Mouse (Mus musculus) MEL (cell line): Measurements from ENCODE around the gene Trnau1ap. TPM values are rescaled to one million over a fixed set of nuclear protein-coding genes. Genes with fewer than 3 reads are reported as not detected.

Source experiments
- DNase-seq: peaks from one replicate; pipeline ENCODE4 v3.0.0; 2011; ENCODE audit warnings: low read depth, low spot score
- H3K27ac ChIP-seq: 2 replicates; pipeline ENCODE4 v1.5.1; 2012; ENCODE audit warnings: low read depth, mild to moderate bottlenecking, control low read depth, low read length, moderate library complexity; ENCODE audit not compliant: control insufficient read depth
- H3K27me3 ChIP-seq, 2 experiments: fragments of 150-350 bp in 1 of 2; sonication (generic) in 1 of 2; 2 replicates each; pipeline ENCODE4 v1.6.1; 2012; ENCODE audit warnings: low read length in 2 of 2, mild to moderate bottlenecking in 2 of 2, improper control_type of control experiment in 1 of 2, moderate library complexity in 1 of 2; ENCODE audit not compliant: insufficient read depth in 2 of 2, control insufficient read depth in 1 of 2
- H3K36me3 ChIP-seq, 2 experiments: 2 replicates each; pipeline ENCODE4 v1.6.1; 2012 to 2014; ENCODE audit warnings: low read length in 2 of 2, improper control_type of control experiment in 1 of 2, inconsistent platforms in 1 of 2, mild to moderate bottlenecking in 1 of 2; ENCODE audit not compliant: insufficient read depth in 2 of 2, control insufficient read depth in 1 of 2
- H3K4me1 ChIP-seq, 2 experiments: fragments of 150-350 bp in 1 of 2; sonication (generic) in 1 of 2; 2 replicates each; pipeline ENCODE4 v1.6.1; 2012; ENCODE audit warnings: low read length in 2 of 2, improper control_type of control experiment in 1 of 2, mild to moderate bottlenecking in 1 of 2; ENCODE audit not compliant: insufficient read depth in 2 of 2, control insufficient read depth in 1 of 2
- H3K4me3 ChIP-seq, 2 experiments: fragments of 150-350 bp in 1 of 2; sonication (generic) in 1 of 2; 2 replicates each; pipeline ENCODE4 v1.5.1; 2012; ENCODE audit warnings: low read depth in 2 of 2, low read length in 2 of 2, mild to moderate bottlenecking in 2 of 2, moderate library complexity in 2 of 2, control low read depth in 1 of 2, improper control_type of control experiment in 1 of 2; ENCODE audit not compliant: control insufficient read depth in 1 of 2, insufficient read depth in 1 of 2
- H3K79me2 ChIP-seq: 2 replicates; pipeline ENCODE4 v1.6.1; 2012; ENCODE audit warnings: mild to moderate bottlenecking, low read length, moderate library complexity; ENCODE audit not compliant: control insufficient read depth, poor library complexity, insufficient read depth
- H3K9ac ChIP-seq: 2 replicates; pipeline ENCODE4 v1.6.1; 2012; ENCODE audit warnings: low read depth, mild to moderate bottlenecking, control low read depth, low read length, moderate library complexity; ENCODE audit not compliant: control insufficient read depth, poor library complexity, severe bottlenecking
- H3K9me3 ChIP-seq: fragments of 150-350 bp; sonication (generic); replicated peaks from 2 replicates; pipeline ENCODE4 v1.6.1; 2012; ENCODE audit warnings: mild to moderate bottlenecking, low read length, improper control_type of control experiment, moderate library complexity; ENCODE audit not compliant: insufficient read depth
- BHLHE40 ChIP-seq: IDR thresholded peaks from 2 replicates; pipeline ENCODE4 v1.6.1; 2012; ENCODE audit warnings: low read depth, mild to moderate bottlenecking, inconsistent platforms, low read length, improper control_type of control experiment, borderline replicate concordance
- CHD1 ChIP-seq: IDR thresholded peaks from 2 replicates; pipeline ENCODE4 v1.6.1; 2012; ENCODE audit warnings: low read depth, mild to moderate bottlenecking, inconsistent platforms, low read length, improper control_type of control experiment
- E2F4 ChIP-seq: IDR thresholded peaks from 2 replicates; pipeline ENCODE4 v1.6.1; 2011; ENCODE audit warnings: low read depth, low read length, improper control_type of control experiment, borderline replicate concordance
- ELF1 ChIP-seq: IDR thresholded peaks from 2 replicates; pipeline ENCODE4 v1.6.1; 2014; ENCODE audit warnings: low read depth, mild to moderate bottlenecking, inconsistent platforms, low read length, improper control_type of control experiment, moderate library complexity
- GABPA ChIP-seq: IDR thresholded peaks from 2 replicates; pipeline ENCODE4 v1.6.1; 2012; ENCODE audit warnings: low read depth, mild to moderate bottlenecking, inconsistent platforms, low read length, improper control_type of control experiment, moderate library complexity
- GATA1 ChIP-seq: IDR thresholded peaks from 2 replicates; pipeline ENCODE4 v1.6.1; 2011; ENCODE audit warnings: low read depth, low read length, improper control_type of control experiment
- HCFC1 ChIP-seq: IDR thresholded peaks from 2 replicates; pipeline ENCODE4 v1.6.1; 2012; ENCODE audit warnings: low read depth, mild to moderate bottlenecking, inconsistent platforms, low read length, improper control_type of control experiment, moderate library complexity
- JUND ChIP-seq: IDR thresholded peaks from 2 replicates; pipeline ENCODE4 v1.6.1; 2011; ENCODE audit warnings: low read depth, mild to moderate bottlenecking, improper control_type of control experiment, low read length
- KAT2A ChIP-seq: conservative IDR thresholded peaks from 2 replicates; pipeline ENCODE4 v1.6.1; 2012; ENCODE audit warnings: low read depth, low read length, improper control_type of control experiment, inconsistent platforms
- MAFK ChIP-seq: IDR thresholded peaks from 2 replicates; pipeline ENCODE4 v1.6.1; 2011; ENCODE audit warnings: low read depth, mild to moderate bottlenecking, low read length, improper control_type of control experiment, borderline replicate concordance
- MAZ ChIP-seq: IDR thresholded peaks from 2 replicates; pipeline ENCODE4 v1.6.1; 2012; ENCODE audit warnings: low read depth, mild to moderate bottlenecking, inconsistent platforms, low read length, improper control_type of control experiment
- MEF2A ChIP-seq: IDR thresholded peaks from 2 replicates; pipeline ENCODE4 v1.6.1; 2014; ENCODE audit warnings: low read depth, mild to moderate bottlenecking, inconsistent platforms, low read length, improper control_type of control experiment; ENCODE audit not compliant: poor library complexity, insufficient replicate concordance, severe bottlenecking; ENCODE audit errors: extremely low read depth
- MXI1 ChIP-seq: IDR thresholded peaks from 2 replicates; pipeline ENCODE4 v1.6.1; 2011; ENCODE audit warnings: mild to moderate bottlenecking, low read depth, low read length, improper control_type of control experiment
- MYB ChIP-seq: IDR thresholded peaks from 2 replicates; pipeline ENCODE4 v1.6.1; 2011; ENCODE audit warnings: mild to moderate bottlenecking, low read depth, low read length, improper control_type of control experiment
- MYC ChIP-seq: IDR thresholded peaks from 2 replicates; pipeline ENCODE4 v1.6.1; 2011; ENCODE audit warnings: low read depth, mild to moderate bottlenecking, low read length, improper control_type of control experiment, moderate library complexity
- NELFE ChIP-seq: IDR thresholded peaks from 2 replicates; pipeline ENCODE4 v1.6.1; 2011; ENCODE audit warnings: low read depth, low read length, improper control_type of control experiment
- POLR2A ChIP-seq, 2 experiments: IDR thresholded peaks; 2 replicates each; pipeline ENCODE4 v1.6.1; 2011 to 2012; ENCODE audit warnings: low read length in 2 of 2, mild to moderate bottlenecking in 2 of 2, control low read depth in 1 of 2, improper control_type of control experiment in 1 of 2, low read depth in 1 of 2, moderate library complexity in 1 of 2; ENCODE audit not compliant: control insufficient read depth in 1 of 2, insufficient read depth in 1 of 2, poor library complexity in 1 of 2
- POLR2AphosphoS2 ChIP-seq: IDR thresholded peaks from 2 replicates; pipeline ENCODE4 v1.6.1; 2011; ENCODE audit warnings: low read length, improper control_type of control experiment
- POLR2AphosphoS5 ChIP-seq: IDR thresholded peaks from 2 replicates; pipeline ENCODE4 v1.6.1; 2012; ENCODE audit warnings: low read depth, borderline replicate concordance, mild to moderate bottlenecking, inconsistent platforms, low read length, moderate library complexity, mixed read lengths
- RAD21 ChIP-seq: IDR thresholded peaks from 2 replicates; pipeline ENCODE4 v1.6.1; 2011; ENCODE audit warnings: mild to moderate bottlenecking, low read depth, low read length, improper control_type of control experiment
- SIN3A ChIP-seq: IDR thresholded peaks from 2 replicates; pipeline ENCODE4 v1.6.1; 2012; ENCODE audit warnings: low read length, improper control_type of control experiment, inconsistent platforms
- SMC3 ChIP-seq: IDR thresholded peaks from 2 replicates; pipeline ENCODE4 v1.6.1; 2011; ENCODE audit warnings: low read depth, low read length, improper control_type of control experiment
- TAL1 ChIP-seq: IDR thresholded peaks from 2 replicates; pipeline ENCODE4 v1.6.1; 2012; ENCODE audit warnings: mild to moderate bottlenecking, inconsistent platforms, low read length, moderate library complexity, mixed read lengths
- TBP ChIP-seq: IDR thresholded peaks from 2 replicates; pipeline ENCODE4 v1.8.0; 2011; ENCODE audit warnings: low read depth, low read length, improper control_type of control experiment
- UBTF ChIP-seq: IDR thresholded peaks from 2 replicates; pipeline ENCODE4 v1.6.1; 2012; ENCODE audit warnings: low read depth, mild to moderate bottlenecking, inconsistent platforms, low read length, improper control_type of control experiment, moderate library complexity, borderline replicate concordance; ENCODE audit not compliant: insufficient read depth
- USF1 ChIP-seq: IDR thresholded peaks from 2 replicates; pipeline ENCODE4 v1.6.1; 2014; ENCODE audit warnings: low read depth, mild to moderate bottlenecking, inconsistent platforms, low read length, improper control_type of control experiment, moderate library complexity
- USF2 ChIP-seq, 2 experiments: IDR thresholded peaks; 2 replicates each; pipeline ENCODE4 v1.6.1; 2011 to 2012; ENCODE audit warnings: improper control_type of control experiment in 2 of 2, low read length in 2 of 2, borderline replicate concordance in 1 of 2, inconsistent platforms in 1 of 2, low read depth in 1 of 2, mild to moderate bottlenecking in 1 of 2; ENCODE audit not compliant: insufficient read depth in 1 of 2
- ZKSCAN1 ChIP-seq: IDR thresholded peaks from 2 replicates; pipeline ENCODE4 v1.6.1; 2012; ENCODE audit warnings: low read depth, mild to moderate bottlenecking, inconsistent platforms, low read length, improper control_type of control experiment, moderate library complexity
- ZNF384 ChIP-seq: IDR thresholded peaks from 2 replicates; pipeline ENCODE4 v1.6.1; 2012; ENCODE audit warnings: low read depth, mild to moderate bottlenecking, inconsistent platforms, low read length, improper control_type of control experiment
- polyA plus RNA-seq, 2 experiments: library from polyadenylated mRNA; stranded (reverse) in 1 of 2; unstranded in 1 of 2; fragments of >175 nt in 1 of 2; fragments of >200 nt in 1 of 2; gene quantifications; 2 replicates each; pipeline versions ENCODE4 v1.2.1 to v1.2.4; 2012; ENCODE audit warnings: low replicate concordance in 2 of 2, low read depth in 1 of 2; ENCODE audit not compliant: insufficient read length in 2 of 2, insufficient read depth in 1 of 2, missing spikeins in 1 of 2
- total RNA-seq: library from RNA; depleted of rRNA; stranded (reverse); fragments of 300-350 nt; gene quantifications from 2 replicates; pipeline ENCODE4 v1.2.3, GENCODE M21; 2012

The Trnau1ap gene
- total and polyA plus RNA-seq, 3 experiments = 102 to 117 TPM; not detected in 1

- TF ChIP-seq TBP (0 out of 2 replicates have a peak, but pooled peaks have one; percentile 9), NELFE (peak; percentile 58), RAD21 (no peak), UBTF (no peak), ELF1 (0 out of 2 replicates have a peak, but pooled peaks have one; percentile 22), ZNF384 (0 out of 2 replicates have a peak, but pooled peaks have one; percentile 35), HCFC1 (peak; percentile 51; the same call in 1 of the 2 replicates), SMC3 (peak; percentile 9; the same call in 1 of the 2 replicates), SIN3A (peak; percentile 70), GABPA (no peak), MEF2A (no peak), MYC (no peak), KAT2A (peak; percentile 31), BHLHE40 (peak; percentile 59; the same call in 1 of the 2 replicates), TAL1 (peak; percentile 81), POLR2AphosphoS2 (peak; percentile 73)
These were observed 20.0 kb downstream of the Trnau1ap start (continued) for GRCm38 (mm10) chr4:132309140-132309848.

GRCm38 (mm10) chr4:132308437-132309139 is 20.8 kb downstream of the Trnau1ap start:
- DNase-seq = peak; percentile 96
- Histone ChIP-seq H3K79me2 (peaks cover 18% of the 10 kb centered on the region), H3K27ac (peak overlapping the region; percentile 98), H3K4me3 (peak overlapping the region; percentile 52 to 89), H3K27me3 (no peaks in the 10 kb centered on the region), H3K36me3 (peaks cover 12 to 22% of the 10 kb centered on the region in 2 experiments), H3K4me1 (peaks cover 0 to 20% of the 10 kb centered on the region in 2 experiments; a peak in 2 of 4 replicates), H3K9me3 (no peaks in the 10 kb centered on the region), H3K9ac (peak overlapping the region; percentile 98)
- peak; percentile 70 for TF ChIP-seq ELF1
- TF ChIP-seq E2F4 = no peak
- peak; percentile 98 for TF ChIP-seq HCFC1
- no peak for TF ChIP-seq CHD1
- no peak for TF ChIP-seq GABPA
- TF ChIP-seq USF1 = peak; percentile 73
- no peak for TF ChIP-seq MYB
- no peak for TF ChIP-seq MAFK
- TF ChIP-seq ZKSCAN1 = no peak
- TF ChIP-seq MYC = no peak; the same call in none of the 2 replicates
- peak; percentile 77 for TF ChIP-seq MXI1
- TF ChIP-seq TAL1 = 0 out of 2 replicates have a peak, but pooled peaks have one; percentile 10
- no peak for TF ChIP-seq UBTF
- TF ChIP-seq POLR2A (IDR thresholded peaks at IDR 0.05; ENCODE audit: control insufficient read depth in 1 of 2, insufficient read depth in 1 of 2, low read depth in 1 of 2, low read length in 2 of 2, poor library complexity in 1 of 2) = peak; percentile 98 to 99
- peak; percentile 87 for TF ChIP-seq SIN3A
- TF ChIP-seq TBP = peak; percentile 99
- peak; percentile 94 for TF ChIP-seq KAT2A
- 0 out of 2 replicates have a peak, but pooled peaks have one; percentile 11 for TF ChIP-seq GATA1
- TF ChIP-seq POLR2AphosphoS5 = peak; percentile 98; the same call in 1 of the 2 replicates
- TF ChIP-seq SMC3 = no peak
- TF ChIP-seq USF2 (IDR thresholded peaks at IDR 0.05; ENCODE audit: borderline replicate concordance in 1 of 2, insufficient read depth in 1 of 2, low read depth in 1 of 2, low read length in 2 of 2) = no peak
- TF ChIP-seq MAZ = no peak
- no peak for TF ChIP-seq JUND
